Mouse (Mus musculus): ENCODE data around the gene Tmc5. TPM values are rescaled to one million over a fixed set of nuclear protein-coding genes. Genes with fewer than 3 reads are reported as not detected.

Tmc5 gene
- total and polyA plus RNA-seq, 3 experiments: 0.11 TPM; not detected in 2

DNA sequence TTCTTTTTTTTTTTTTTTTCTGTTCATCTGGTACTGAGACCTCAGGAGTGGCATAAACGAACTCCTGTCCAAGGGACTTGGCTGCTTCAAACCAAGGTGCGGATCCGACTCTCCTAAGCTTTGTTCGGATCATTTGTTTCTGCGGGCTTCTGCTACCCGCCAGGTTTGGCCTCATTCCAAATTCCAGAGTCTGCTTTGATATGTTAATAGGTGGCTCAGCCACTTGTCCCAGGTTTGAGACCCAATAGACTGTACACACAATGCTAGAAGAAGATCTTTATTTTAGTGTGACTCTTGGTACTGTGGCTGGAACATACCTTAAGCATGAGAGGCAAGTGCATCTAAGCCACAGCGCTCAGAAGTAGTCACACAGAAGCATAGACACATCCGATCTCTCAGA lies 14.8 kb downstream of the Tmc5 start:
- no peak for ATAC-seq (ENCODE audit: extremely low read depth, insufficient number of reproducible peaks, low FRiP score, poor library complexity, severe bottlenecking)
- Histone ChIP-seq H3K4me3 (ENCODE audit: low read depth, low read length) (no peak overlapping the region), H3K9me3 (replicated peaks) (no peaks in the 10 kb centered on the region), H3K27me3 (ENCODE audit: insufficient read depth, low read length) (no peaks in the 10 kb centered on the region), H3K4me1 (ENCODE audit: insufficient read depth, low read depth, low read length) (no peaks in the 10 kb centered on the region), H3K36me3 (replicated peaks) (no peaks in the 10 kb centered on the region)
- no peak for TF ChIP-seq GATA1 (IDR thresholded peaks at IDR 0.05; ENCODE audit: borderline replicate concordance, low read length)
- TF ChIP-seq TAL1 (conservative IDR thresholded peaks at IDR 0.05; ENCODE audit: low read depth, low read length): no peak
- TF ChIP-seq POLR2AphosphoS5 (IDR thresholded peaks at IDR 0.05; ENCODE audit: insufficient replicate concordance, low read depth, low read length): no peak
- no peak for TF ChIP-seq CTCF (IDR thresholded peaks at IDR 0.05; ENCODE audit: low read depth, low read length)
- no peak for TF ChIP-seq GATA2 (IDR thresholded peaks at IDR 0.05; ENCODE audit: borderline replicate concordance, low read depth, low read length)
- no peak for DNase-seq (ENCODE audit: low spot score)

DNA sequence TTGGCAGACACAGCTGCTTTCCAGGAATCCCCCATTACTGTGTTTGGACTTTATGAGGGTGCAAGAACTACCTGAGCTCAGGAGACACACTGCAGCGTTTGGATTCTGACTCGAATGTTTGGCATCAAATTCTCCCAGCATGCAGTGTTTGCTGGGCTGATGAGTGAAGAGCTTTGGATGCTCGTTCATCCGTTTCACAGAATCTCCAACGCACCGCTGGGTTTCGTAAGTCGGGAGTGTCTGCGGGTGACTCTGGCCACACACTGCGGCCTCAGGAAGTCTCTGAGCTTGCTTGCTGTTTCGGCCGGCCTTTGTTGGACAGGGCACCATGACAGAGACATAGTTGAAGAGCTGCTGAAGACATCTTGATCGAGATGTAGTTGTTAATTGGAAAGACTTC lies 17.0 kb downstream of the Tmc5 start:
- DNase-seq (ENCODE audit: low spot score) (no peak), ATAC-seq (ENCODE audit: extremely low read depth, insufficient number of reproducible peaks, low FRiP score, poor library complexity, severe bottlenecking) (no peak)
- no peaks in the 10 kb centered on the region for H3K36me3 ChIP-seq (replicated peaks)

DNA sequence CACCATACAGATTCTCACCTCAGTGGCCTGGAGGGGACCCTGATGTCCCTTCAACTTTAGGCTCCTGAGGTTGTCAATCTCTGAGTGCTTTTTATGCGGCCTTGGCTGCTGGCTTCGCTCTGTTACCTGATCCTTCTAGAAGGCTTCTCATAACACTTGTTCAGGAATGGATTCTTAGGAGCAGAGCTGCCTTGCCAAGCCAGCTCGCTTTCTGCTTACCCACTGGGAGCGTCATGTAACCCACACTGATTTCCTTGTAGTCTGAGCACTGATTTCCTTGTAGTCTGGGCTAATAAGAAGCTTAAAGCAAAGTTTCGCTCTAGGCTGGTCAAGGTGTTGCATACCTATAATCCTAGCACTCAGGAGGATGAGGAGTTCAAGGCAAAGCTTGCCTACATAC lies 21.0 kb downstream of the Tmc5 start:
- TF ChIP-seq POLR2AphosphoS5 (IDR thresholded peaks at IDR 0.05; ENCODE audit: insufficient replicate concordance, low read depth, low read length) (no peak), GATA1 (IDR thresholded peaks at IDR 0.05; ENCODE audit: borderline replicate concordance, low read length) (no peak), GATA2 (IDR thresholded peaks at IDR 0.05; ENCODE audit: borderline replicate concordance, low read depth, low read length) (no peak), TAL1 (conservative IDR thresholded peaks at IDR 0.05; ENCODE audit: low read depth, low read length) (no peak), CTCF (IDR thresholded peaks at IDR 0.05; ENCODE audit: low read depth, low read length) (no peak)
- no peaks in the 10 kb centered on the region for H3K27me3 ChIP-seq (ENCODE audit: insufficient read depth, low read length)
- no peak overlapping the region for H3K4me3 ChIP-seq (ENCODE audit: low read depth, low read length)
- H3K4me1 ChIP-seq (ENCODE audit: insufficient read depth, low read depth, low read length): no peaks in the 10 kb centered on the region
- ATAC-seq (ENCODE audit: extremely low read depth, insufficient number of reproducible peaks, low FRiP score, poor library complexity, severe bottlenecking) (no peak), DNase-seq (ENCODE audit: low spot score) (no peak)
- H3K36me3 ChIP-seq (replicated peaks): no peaks in the 10 kb centered on the region
- no peaks in the 10 kb centered on the region for H3K9me3 ChIP-seq (replicated peaks)

More for the DNA sequence above, 17.0 kb downstream of the Tmc5 start:
- Histone ChIP-seq H3K27me3 (ENCODE audit: insufficient read depth, low read length) (no peaks in the 10 kb centered on the region), H3K4me3 (ENCODE audit: low read depth, low read length) (no peak overlapping the region), H3K9me3 (replicated peaks) (no peaks in the 10 kb centered on the region), H3K4me1 (ENCODE audit: insufficient read depth, low read depth, low read length) (no peaks in the 10 kb centered on the region)
- TF ChIP-seq POLR2AphosphoS5 (IDR thresholded peaks at IDR 0.05; ENCODE audit: insufficient replicate concordance, low read depth, low read length) (no peak), CTCF (IDR thresholded peaks at IDR 0.05; ENCODE audit: low read depth, low read length) (no peak), TAL1 (conservative IDR thresholded peaks at IDR 0.05; ENCODE audit: low read depth, low read length) (no peak), GATA1 (IDR thresholded peaks at IDR 0.05; ENCODE audit: borderline replicate concordance, low read length) (no peak), GATA2 (IDR thresholded peaks at IDR 0.05; ENCODE audit: borderline replicate concordance, low read depth, low read length) (no peak)

DNA sequence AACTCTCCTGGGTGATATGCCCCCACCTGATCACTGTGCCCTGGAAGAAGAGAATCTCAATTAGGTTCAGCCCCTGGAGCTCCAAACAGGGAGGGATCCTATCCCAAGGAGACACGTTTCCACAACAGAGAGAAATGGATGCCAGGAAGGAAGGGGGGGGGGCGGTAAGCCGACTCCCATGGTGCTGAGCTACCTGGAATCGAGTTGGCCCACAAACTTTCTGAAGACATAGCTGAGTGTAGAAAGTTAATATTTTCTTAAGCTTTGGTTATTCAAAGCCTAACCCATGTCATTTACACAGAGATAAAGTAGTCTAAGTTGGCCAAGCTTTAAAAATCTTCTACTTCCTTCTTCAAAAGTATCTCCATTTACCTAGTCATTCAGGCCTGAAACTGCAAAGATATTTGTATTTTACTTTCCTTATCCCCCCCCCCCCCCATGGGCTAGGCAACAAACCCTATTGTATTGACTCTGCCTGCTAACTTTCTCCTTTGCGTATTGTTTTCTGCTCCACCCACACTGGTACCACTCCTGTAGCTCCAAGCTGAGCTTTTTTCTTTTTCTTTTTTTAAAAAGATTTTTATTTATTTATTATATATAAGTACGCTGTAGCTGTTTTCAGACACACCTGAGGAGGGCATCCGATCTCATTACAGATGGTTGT lies 23.3 kb downstream of the Tmc5 start:
- Histone ChIP-seq H3K4me1 (ENCODE audit: insufficient read depth, low read depth, low read length) (no peaks in the 10 kb centered on the region), H3K27me3 (ENCODE audit: insufficient read depth, low read length) (no peaks in the 10 kb centered on the region), H3K36me3 (replicated peaks) (no peaks in the 10 kb centered on the region), H3K9me3 (replicated peaks) (no peaks in the 10 kb centered on the region), H3K4me3 (ENCODE audit: low read depth, low read length) (no peak overlapping the region)
- TF ChIP-seq TAL1 (conservative IDR thresholded peaks at IDR 0.05; ENCODE audit: low read depth, low read length): no peak
- TF ChIP-seq POLR2AphosphoS5 (IDR thresholded peaks at IDR 0.05; ENCODE audit: insufficient replicate concordance, low read depth, low read length): no peak
- TF ChIP-seq GATA2 (IDR thresholded peaks at IDR 0.05; ENCODE audit: borderline replicate concordance, low read depth, low read length): no peak
- no peak for TF ChIP-seq CTCF (IDR thresholded peaks at IDR 0.05; ENCODE audit: low read depth, low read length)
- TF ChIP-seq GATA1 (IDR thresholded peaks at IDR 0.05; ENCODE audit: borderline replicate concordance, low read length): no peak
- ATAC-seq (ENCODE audit: extremely low read depth, insufficient number of reproducible peaks, low FRiP score, poor library complexity, severe bottlenecking) (no peak), DNase-seq (ENCODE audit: low spot score) (no peak)

DNA sequence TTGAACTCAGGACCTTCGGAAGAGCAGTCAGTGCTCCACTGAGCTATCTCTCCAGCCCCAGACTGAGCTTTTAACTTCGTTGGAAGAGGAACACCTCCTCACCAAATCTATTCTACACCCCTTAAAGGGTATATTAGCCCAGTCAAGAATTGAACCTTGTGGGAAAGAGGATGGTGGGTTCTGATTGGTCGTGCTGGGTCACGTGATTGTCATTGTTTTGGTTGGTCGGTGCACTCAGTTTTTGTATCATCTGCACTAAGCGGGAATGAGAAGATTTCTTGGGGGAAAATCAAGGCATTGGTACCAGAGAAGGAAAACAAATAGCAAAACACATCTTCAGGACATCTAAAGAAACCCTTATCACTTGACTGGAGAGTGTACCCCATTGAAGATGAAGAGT lies 24.0 kb downstream of the Tmc5 start:
- ATAC-seq (ENCODE audit: extremely low read depth, insufficient number of reproducible peaks, low FRiP score, poor library complexity, severe bottlenecking) (no peak), DNase-seq (ENCODE audit: low spot score) (no peak)
- no peaks in the 10 kb centered on the region for H3K9me3 ChIP-seq (replicated peaks)
- no peaks in the 10 kb centered on the region for H3K36me3 ChIP-seq (replicated peaks)
- no peaks in the 10 kb centered on the region for H3K4me1 ChIP-seq (ENCODE audit: insufficient read depth, low read depth, low read length)
- TF ChIP-seq GATA1 (IDR thresholded peaks at IDR 0.05; ENCODE audit: borderline replicate concordance, low read length) (no peak), POLR2AphosphoS5 (IDR thresholded peaks at IDR 0.05; ENCODE audit: insufficient replicate concordance, low read depth, low read length) (no peak), GATA2 (IDR thresholded peaks at IDR 0.05; ENCODE audit: borderline replicate concordance, low read depth, low read length) (no peak), CTCF (IDR thresholded peaks at IDR 0.05; ENCODE audit: low read depth, low read length) (no peak), TAL1 (conservative IDR thresholded peaks at IDR 0.05; ENCODE audit: low read depth, low read length) (no peak)
- no peaks in the 10 kb centered on the region for H3K27me3 ChIP-seq (ENCODE audit: insufficient read depth, low read length)
- H3K4me3 ChIP-seq (ENCODE audit: low read depth, low read length): no peak overlapping the region

DNA sequence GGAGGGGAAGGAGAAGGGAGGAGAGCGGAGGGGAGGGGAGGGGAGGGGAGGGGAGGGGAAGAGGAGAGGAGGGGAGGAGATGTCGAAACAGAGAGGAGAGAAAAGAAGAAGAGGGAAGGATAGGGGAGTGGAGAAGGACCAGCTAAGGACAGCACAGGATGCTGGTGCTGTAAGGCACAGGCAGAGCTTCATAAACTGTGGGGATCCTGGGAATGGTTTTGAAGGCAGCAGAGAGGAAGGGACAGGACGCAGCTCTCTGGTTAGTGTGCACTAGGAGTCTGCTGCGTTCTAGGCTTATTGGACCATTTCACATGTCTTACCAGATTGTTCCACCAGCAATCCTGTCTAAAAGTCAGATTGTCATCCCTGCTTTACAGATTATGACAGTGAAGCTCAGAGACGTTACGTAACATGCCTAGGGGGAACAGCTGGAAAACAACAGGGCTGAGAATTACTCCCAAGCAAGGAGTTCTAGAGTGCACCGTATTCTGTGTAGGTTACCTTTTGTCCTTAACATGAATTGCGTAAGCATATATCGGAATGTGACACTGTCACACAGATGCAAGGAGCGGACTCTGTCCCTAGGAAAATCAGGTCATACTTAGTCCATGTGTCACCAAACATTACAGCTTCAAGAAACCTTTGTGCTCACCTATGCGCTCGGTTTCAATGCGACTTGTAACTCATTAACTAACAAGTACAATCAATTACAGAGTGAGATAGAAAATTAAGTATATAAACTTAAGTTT lies 30.6 kb downstream of the Tmc5 start:
- no peak overlapping the region for H3K4me3 ChIP-seq (ENCODE audit: low read depth, low read length)
- H3K4me1 ChIP-seq (ENCODE audit: insufficient read depth, low read depth, low read length): no peaks in the 10 kb centered on the region
- H3K9me3 ChIP-seq (replicated peaks): no peaks in the 10 kb centered on the region
- no peak for ATAC-seq (ENCODE audit: extremely low read depth, insufficient number of reproducible peaks, low FRiP score, poor library complexity, severe bottlenecking)
- no peak for DNase-seq (ENCODE audit: low spot score)
- H3K36me3 ChIP-seq (replicated peaks): no peaks in the 10 kb centered on the region
- H3K27me3 ChIP-seq (ENCODE audit: insufficient read depth, low read length): no peaks in the 10 kb centered on the region
- TF ChIP-seq CTCF (IDR thresholded peaks at IDR 0.05; ENCODE audit: low read depth, low read length): no peak
- no peak for TF ChIP-seq GATA2 (IDR thresholded peaks at IDR 0.05; ENCODE audit: borderline replicate concordance, low read depth, low read length)
- no peak for TF ChIP-seq POLR2AphosphoS5 (IDR thresholded peaks at IDR 0.05; ENCODE audit: insufficient replicate concordance, low read depth, low read length)
- no peak for TF ChIP-seq TAL1 (conservative IDR thresholded peaks at IDR 0.05; ENCODE audit: low read depth, low read length)
- no peak for TF ChIP-seq GATA1 (IDR thresholded peaks at IDR 0.05; ENCODE audit: borderline replicate concordance, low read length)
